Mouse (Mus musculus): Measurements from ENCODE around the gene Atp5g1.
A peak's percentile ranks its signal among the peaks of the same experiment; 100 is the strongest.

The Atp5g1 gene

GRCm38 (mm10) chr11:96071013-96071412, 4.5 kb downstream of the Atp5g1 start:
- no peak for DNase-seq (ENCODE audit: low read depth)

GRCm38 (mm10) chr11:96070353-96070752, 5.1 kb downstream of the Atp5g1 start:
- no peak for DNase-seq (ENCODE audit: low read depth)

GRCm38 (mm10) chr11:96068231-96068630, 7.2 kb downstream of the Atp5g1 start:
- DNase-seq (ENCODE audit: low read depth), result no peak

- DNase-seq (ENCODE audit: low read depth), result peak; percentile 94
Measured at GRCm38 (mm10) chr11:96065215-96065911, 10.1 kb downstream of the Atp5g1 start, which contains the start of gene Ube2z. Gene Ube2z, minus strand, starts transcription at chr11:96065388.

- peak; percentile 72 for DNase-seq (ENCODE audit: low read depth)
Measured at GRCm38 (mm10) chr11:96064521-96065214, 10.8 kb downstream of the Atp5g1 start.

- DNase-seq (ENCODE audit: low read depth), result peak; percentile 69
Measured at GRCm38 (mm10) chr11:96058309-96058708, 17.2 kb downstream of the Atp5g1 start.

GRCm38 (mm10) chr11:96050854-96051253, 24.6 kb downstream of the Atp5g1 start:
- no peak for DNase-seq (ENCODE audit: low read depth)

- DNase-seq (ENCODE audit: low read depth), result no peak
Measured at GRCm38 (mm10) chr11:96049939-96050338, 25.5 kb downstream of the Atp5g1 start.

- DNase-seq (ENCODE audit: low read depth), result no peak
Measured at GRCm38 (mm10) chr11:96047469-96048373, 27.7 kb downstream of the Atp5g1 start.

GRCm38 (mm10) chr11:96046793-96047192, 28.7 kb downstream of the Atp5g1 start:
- DNase-seq (ENCODE audit: low read depth), result no peak

- DNase-seq (ENCODE audit: low read depth), result no peak
Measured at GRCm38 (mm10) chr11:96046028-96046427, 29.4 kb downstream of the Atp5g1 start.

- DNase-seq (ENCODE audit: low read depth), result no peak
Measured at GRCm38 (mm10) chr11:96044803-96045567, 30.5 kb downstream of the Atp5g1 start.

GRCm38 (mm10) chr11:96038560-96038959, 36.9 kb downstream of the Atp5g1 start:
- DNase-seq (ENCODE audit: low read depth), result no peak

GRCm38 (mm10) chr11:96037499-96037898, 38.0 kb downstream of the Atp5g1 start:
- DNase-seq (ENCODE audit: low read depth), result no peak

- DNase-seq (ENCODE audit: low read depth), result no peak
Measured at GRCm38 (mm10) chr11:96035133-96035532, 40.3 kb downstream of the Atp5g1 start.

GRCm38 (mm10) chr11:96034596-96035052, 40.8 kb downstream of the Atp5g1 start, which contains the start of gene Snf8:
Gene Snf8, plus strand, starts transcription at chr11:96034885.
- DNase-seq (ENCODE audit: low read depth), result peak; percentile 96

GRCm38 (mm10) chr11:96034116-96034515, 41.4 kb downstream of the Atp5g1 start:
- no peak for DNase-seq (ENCODE audit: low read depth)

- DNase-seq (ENCODE audit: low read depth), result peak; percentile 40
Measured at GRCm38 (mm10) chr11:96033264-96033663, 42.2 kb downstream of the Atp5g1 start.

GRCm38 (mm10) chr11:96031701-96032100, 43.8 kb downstream of the Atp5g1 start:
- no peak for DNase-seq (ENCODE audit: low read depth)

GRCm38 (mm10) chr11:96030571-96030970, 44.9 kb downstream of the Atp5g1 start:
- no peak for DNase-seq (ENCODE audit: low read depth)

GRCm38 (mm10) chr11:96028130-96028529, 47.3 kb downstream of the Atp5g1 start:
- no peak for DNase-seq (ENCODE audit: low read depth)

Measured in induced T-regulatory cell, adult 2 months (primary cell).